Mouse (Mus musculus) spleen, postnatal 14 days (tissue): ENCODE results near the gene Ncbp2.

ENCODE experiments used
- DNase-seq, 2 experiments: peaks; one replicate each; pipeline ENCODE4 v3.0.0; 2021 to 2022; ENCODE audit warnings: low spot score in 2 of 2

Gene Ncbp2

GRCm38 (mm10) chr16:31948345-31948774 is at the start of gene Ncbp2, which contains the start of gene 0610012G03Rik:
Ncbp2 (plus strand) TSS chr16:31948513.
0610012G03Rik (minus strand) TSS chr16:31948494.
- DNase-seq, result peak; percentile 91 to 97

- DNase-seq, result no peak
Observed at GRCm38 (mm10) chr16:31898546-31899326, 49.6 kb upstream of the Ncbp2 start.

GRCm38 (mm10) chr16:31901886-31902285 is 46.4 kb upstream of the Ncbp2 start:
- DNase-seq, result no peak

GRCm38 (mm10) chr16:31903239-31903638 is 45.1 kb upstream of the Ncbp2 start:
- DNase-seq, result no peak

- no peak for DNase-seq
Observed at GRCm38 (mm10) chr16:31905331-31905730, 43.0 kb upstream of the Ncbp2 start.

- no peak for DNase-seq
Observed at GRCm38 (mm10) chr16:31905891-31906825, 42.2 kb upstream of the Ncbp2 start.

- DNase-seq, result no peak
Observed at GRCm38 (mm10) chr16:31906896-31907295, 41.4 kb upstream of the Ncbp2 start.

GRCm38 (mm10) chr16:31908959-31909358 is 39.4 kb upstream of the Ncbp2 start:
- no peak for DNase-seq

- DNase-seq, result no peak
Observed at GRCm38 (mm10) chr16:31910281-31910847, 37.9 kb upstream of the Ncbp2 start.

GRCm38 (mm10) chr16:31917776-31918175 is 30.5 kb upstream of the Ncbp2 start:
- DNase-seq, result no peak

- peak in 1 of 2 experiments; percentile 44 for DNase-seq
Observed at GRCm38 (mm10) chr16:31918248-31918724, 30.0 kb upstream of the Ncbp2 start.

GRCm38 (mm10) chr16:31924368-31924767 is 23.9 kb upstream of the Ncbp2 start:
- DNase-seq, result no peak

- no peak for DNase-seq
Observed at GRCm38 (mm10) chr16:31926091-31926490, 22.2 kb upstream of the Ncbp2 start.

- no peak for DNase-seq
Observed at GRCm38 (mm10) chr16:31926547-31927182, 21.6 kb upstream of the Ncbp2 start.

GRCm38 (mm10) chr16:31927412-31927811 is 20.9 kb upstream of the Ncbp2 start:
- DNase-seq, result no peak

GRCm38 (mm10) chr16:31931330-31931729 is 17.0 kb upstream of the Ncbp2 start:
- no peak for DNase-seq

GRCm38 (mm10) chr16:31932255-31932654 is 16.1 kb upstream of the Ncbp2 start:
- no peak for DNase-seq

GRCm38 (mm10) chr16:31932840-31933697 is 15.2 kb upstream of the Ncbp2 start:
- DNase-seq, result peak; percentile 42 to 60

- no peak for DNase-seq
Observed at GRCm38 (mm10) chr16:31933751-31934549, 14.4 kb upstream of the Ncbp2 start, which contains the start of gene Pigz. Pigz (plus strand) TSS chr16:31933851.
